Mouse (Mus musculus): ENCODE measurements around the gene Rnasek. TPM values are rescaled to one million over a fixed set of nuclear protein-coding genes. Genes with fewer than 3 reads are reported as not detected.

Gene Rnasek
- polyA plus RNA-seq (2015; fragmentation: Nextera tagmentation; extraction: Ambion mirVana): 368 and 379 TPM in 2 replicates

GRCm38 (mm10) chr11:70239541-70240279 is at the start of gene Rnasek, which contains the start of gene Gm21988:
Gene Rnasek, minus strand, starts transcription at chr11:70239842.
Gene Gm21988, minus strand, starts transcription at chr11:70239830.
- Histone ChIP-seq H3K27ac (ENCODE audit: low read length) (peak within 1 kb of the TSS; percentile 91), H3K27me3 (ENCODE audit: control insufficient read depth, insufficient read depth, low read depth, low read length) (no peaks in the 10 kb centered on the region; the same call in 1 of the 2 replicates), H3K36me3 (ENCODE audit: control insufficient read depth, insufficient read depth, low read length) (peaks cover 9% of the 10 kb centered on the region), H3K9ac (ENCODE audit: low read depth, low read length) (peak within 1 kb of the TSS; percentile 95), H3K4me3 (ENCODE audit: low read depth, low read length) (peak within 1 kb of the TSS; percentile 94), H3K4me1 (ENCODE audit: control insufficient read depth, insufficient read depth, low read length) (peaks cover 25% of the 10 kb centered on the region), H3K4me2 (ENCODE audit: low read length) (peak within 1 kb of the TSS; percentile 99), H3K9me3 (replicated peaks; ENCODE audit: control insufficient read depth, low read length, poor library complexity, severe bottlenecking) (no peaks in the 10 kb centered on the region)
- WGBS: 0% methylated on average over 26 of the region's 35 CpGs
- peak; percentile 37 for ATAC-seq

DNA sequence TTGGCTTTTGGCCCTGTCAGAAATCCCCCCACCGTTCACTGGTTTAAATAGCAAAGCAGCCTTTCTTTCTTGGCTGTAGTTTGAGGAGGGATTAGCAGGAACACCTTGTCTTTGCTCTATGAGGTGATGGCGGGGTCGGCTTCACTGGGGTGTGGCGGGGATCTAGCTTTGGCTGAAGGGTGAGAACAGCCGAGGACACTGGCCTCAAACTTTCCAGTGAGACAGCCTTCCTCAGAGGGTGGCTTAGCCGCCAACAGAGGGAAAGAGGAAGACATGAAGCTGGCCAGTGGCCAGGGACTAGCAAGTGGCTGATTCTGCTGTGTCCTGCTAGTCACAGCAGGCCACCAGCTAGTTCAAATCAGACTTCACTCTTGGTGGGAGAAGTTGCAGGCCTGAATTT is 49.6 kb upstream of the Rnasek start:
- 26% methylated on average over 6 of the region's 6 CpGs for WGBS
- H3K4me2 ChIP-seq (ENCODE audit: low read length): no peak overlapping the region
- no peak for ATAC-seq

GRCm38 (mm10) chr11:70288102-70288501 is 48.5 kb upstream of the Rnasek start:
- ATAC-seq: no peak

More for the DNA sequence above, 49.6 kb upstream of the Rnasek start:
- Histone ChIP-seq H3K27me3 (ENCODE audit: control insufficient read depth, insufficient read depth, low read depth, low read length) (no peaks in the 10 kb centered on the region), H3K9ac (ENCODE audit: low read depth, low read length) (no peak overlapping the region), H3K36me3 (ENCODE audit: control insufficient read depth, insufficient read depth, low read length) (no peaks in the 10 kb centered on the region), H3K9me3 (replicated peaks; ENCODE audit: control insufficient read depth, low read length, poor library complexity, severe bottlenecking) (no peaks in the 10 kb centered on the region), H3K4me1 (ENCODE audit: control insufficient read depth, insufficient read depth, low read length) (no peaks in the 10 kb centered on the region), H3K27ac (ENCODE audit: low read length) (no peak overlapping the region), H3K4me3 (ENCODE audit: low read depth, low read length) (no peak overlapping the region)

GRCm38 (mm10) chr11:70285686-70286085 is 46.0 kb upstream of the Rnasek start:
- Histone ChIP-seq H3K4me3 (ENCODE audit: low read depth, low read length) (no peak overlapping the region), H3K4me1 (ENCODE audit: control insufficient read depth, insufficient read depth, low read length) (no peaks in the 10 kb centered on the region), H3K27me3 (ENCODE audit: control insufficient read depth, insufficient read depth, low read depth, low read length) (no peaks in the 10 kb centered on the region), H3K36me3 (ENCODE audit: control insufficient read depth, insufficient read depth, low read length) (no peaks in the 10 kb centered on the region), H3K4me2 (ENCODE audit: low read length) (no peak overlapping the region), H3K9ac (ENCODE audit: low read depth, low read length) (no peak overlapping the region), H3K9me3 (replicated peaks; ENCODE audit: control insufficient read depth, low read length, poor library complexity, severe bottlenecking) (no peaks in the 10 kb centered on the region), H3K27ac (ENCODE audit: low read length) (no peak overlapping the region)
- WGBS: 89% methylated on average over 5 of the region's 5 CpGs
- ATAC-seq: no peak

More at GRCm38 (mm10) chr11:70288102-70288501, 48.5 kb upstream of the Rnasek start:
- Histone ChIP-seq H3K4me1 (ENCODE audit: control insufficient read depth, insufficient read depth, low read length) (no peaks in the 10 kb centered on the region), H3K27me3 (ENCODE audit: control insufficient read depth, insufficient read depth, low read depth, low read length) (no peaks in the 10 kb centered on the region), H3K9ac (ENCODE audit: low read depth, low read length) (no peak overlapping the region), H3K9me3 (replicated peaks; ENCODE audit: control insufficient read depth, low read length, poor library complexity, severe bottlenecking) (no peaks in the 10 kb centered on the region), H3K27ac (ENCODE audit: low read length) (no peak overlapping the region), H3K4me2 (ENCODE audit: low read length) (no peak overlapping the region), H3K4me3 (ENCODE audit: low read depth, low read length) (no peak overlapping the region), H3K36me3 (ENCODE audit: control insufficient read depth, insufficient read depth, low read length) (no peaks in the 10 kb centered on the region)
- WGBS: 90% methylated on average over 10 of the region's 10 CpGs

GRCm38 (mm10) chr11:70284757-70285156 is 45.1 kb upstream of the Rnasek start:
- Histone ChIP-seq H3K27me3 (ENCODE audit: control insufficient read depth, insufficient read depth, low read depth, low read length) (no peaks in the 10 kb centered on the region), H3K27ac (ENCODE audit: low read length) (no peak overlapping the region), H3K9me3 (replicated peaks; ENCODE audit: control insufficient read depth, low read length, poor library complexity, severe bottlenecking) (no peaks in the 10 kb centered on the region), H3K9ac (ENCODE audit: low read depth, low read length) (no peak overlapping the region), H3K4me3 (ENCODE audit: low read depth, low read length) (no peak overlapping the region), H3K4me1 (ENCODE audit: control insufficient read depth, insufficient read depth, low read length) (no peaks in the 10 kb centered on the region), H3K36me3 (ENCODE audit: control insufficient read depth, insufficient read depth, low read length) (no peaks in the 10 kb centered on the region), H3K4me2 (ENCODE audit: low read length) (no peak overlapping the region)
- ATAC-seq: no peak
- WGBS: 88% methylated on average over 3 of the region's 3 CpGs

DNA sequence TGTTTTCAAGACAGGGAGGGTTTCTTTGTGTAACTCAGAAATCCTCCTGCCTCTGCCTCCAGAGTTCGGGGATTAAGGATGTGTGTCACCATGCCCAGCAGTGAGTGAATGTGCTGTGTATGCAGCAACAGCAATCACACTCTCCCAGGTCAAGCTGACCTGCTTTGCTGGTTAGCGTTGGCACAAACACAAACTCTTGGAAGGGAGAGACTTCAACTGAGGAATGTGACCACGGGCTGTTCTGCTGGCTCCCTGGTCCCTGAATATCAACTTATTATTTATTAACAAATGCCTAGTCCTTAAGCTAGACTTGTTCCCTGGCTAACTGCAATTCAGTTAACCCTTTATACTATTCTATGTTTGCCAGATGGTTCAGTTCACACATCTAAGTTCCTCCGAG is 44.0 kb upstream of the Rnasek start:
- no peak overlapping the region for H3K4me3 ChIP-seq (ENCODE audit: low read depth, low read length)
- no peak for ATAC-seq
- H3K36me3 ChIP-seq (ENCODE audit: control insufficient read depth, insufficient read depth, low read length): no peaks in the 10 kb centered on the region
- H3K9me3 ChIP-seq (replicated peaks; ENCODE audit: control insufficient read depth, low read length, poor library complexity, severe bottlenecking): no peaks in the 10 kb centered on the region
- no peak overlapping the region for H3K9ac ChIP-seq (ENCODE audit: low read depth, low read length)
- H3K27me3 ChIP-seq (ENCODE audit: control insufficient read depth, insufficient read depth, low read depth, low read length): no peaks in the 10 kb centered on the region
- 90% methylated on average over 4 of the region's 4 CpGs for WGBS
- H3K4me1 ChIP-seq (ENCODE audit: control insufficient read depth, insufficient read depth, low read length): no peaks in the 10 kb centered on the region
- no peak overlapping the region for H3K4me2 ChIP-seq (ENCODE audit: low read length)
- no peak overlapping the region for H3K27ac ChIP-seq (ENCODE audit: low read length)

DNA sequence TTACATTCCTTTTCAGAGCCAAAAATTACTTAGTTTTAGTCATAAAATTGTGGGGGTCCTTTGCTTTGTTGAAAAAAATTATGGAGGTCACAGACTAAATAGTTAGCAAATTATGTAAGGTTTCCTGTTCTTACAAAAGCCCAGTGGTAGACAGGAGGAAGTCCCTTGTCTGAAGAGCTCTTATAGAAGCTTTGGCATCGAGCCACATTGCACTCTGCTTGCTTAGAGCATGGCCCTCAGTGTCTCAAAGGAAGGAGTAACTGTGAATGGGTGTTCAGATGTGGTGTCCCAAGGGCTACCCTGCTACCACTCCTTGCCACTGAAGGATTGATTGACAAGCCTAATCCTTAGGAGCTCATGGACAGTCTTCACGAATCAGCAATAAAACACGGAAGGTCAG is 40.8 kb upstream of the Rnasek start:
- no peaks in the 10 kb centered on the region for H3K27me3 ChIP-seq (ENCODE audit: control insufficient read depth, insufficient read depth, low read depth, low read length)
- H3K4me1 ChIP-seq (ENCODE audit: control insufficient read depth, insufficient read depth, low read length): no peaks in the 10 kb centered on the region
- H3K4me2 ChIP-seq (ENCODE audit: low read length): no peak overlapping the region
- no peaks in the 10 kb centered on the region for H3K9me3 ChIP-seq (replicated peaks; ENCODE audit: control insufficient read depth, low read length, poor library complexity, severe bottlenecking)
- H3K27ac ChIP-seq (ENCODE audit: low read length): no peak overlapping the region
- WGBS: 69% methylated on average over 3 of the region's 3 CpGs
- no peaks in the 10 kb centered on the region for H3K36me3 ChIP-seq (ENCODE audit: control insufficient read depth, insufficient read depth, low read length)
- H3K9ac ChIP-seq (ENCODE audit: low read depth, low read length): no peak overlapping the region
- no peak for ATAC-seq
- no peak overlapping the region for H3K4me3 ChIP-seq (ENCODE audit: low read depth, low read length)

DNA sequence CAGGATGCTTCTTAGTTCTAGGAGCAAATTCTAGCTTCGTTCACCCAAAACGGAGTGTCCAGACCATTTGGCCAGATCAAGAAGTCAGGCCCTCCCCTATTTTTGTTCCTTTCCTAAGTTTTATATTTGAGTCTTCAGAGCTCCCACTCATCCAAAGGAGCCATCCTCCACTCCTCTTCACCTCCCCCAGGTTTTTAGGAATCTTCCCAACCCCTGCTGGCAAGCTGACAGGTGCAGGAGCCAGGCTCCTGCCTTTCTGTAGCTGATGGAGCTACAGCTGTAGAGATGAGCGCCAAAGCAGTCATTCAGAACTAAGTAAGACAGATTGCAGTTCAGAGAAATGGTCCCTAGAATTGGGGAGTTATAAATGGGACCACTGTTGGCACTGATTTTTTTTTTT is 39.3 kb upstream of the Rnasek start:
- Histone ChIP-seq H3K36me3 (ENCODE audit: control insufficient read depth, insufficient read depth, low read length) (no peaks in the 10 kb centered on the region), H3K27ac (ENCODE audit: low read length) (no peak overlapping the region), H3K4me1 (ENCODE audit: control insufficient read depth, insufficient read depth, low read length) (no peaks in the 10 kb centered on the region), H3K4me2 (ENCODE audit: low read length) (no peak overlapping the region), H3K4me3 (ENCODE audit: low read depth, low read length) (no peak overlapping the region), H3K9ac (ENCODE audit: low read depth, low read length) (no peak overlapping the region), H3K27me3 (ENCODE audit: control insufficient read depth, insufficient read depth, low read depth, low read length) (no peaks in the 10 kb centered on the region), H3K9me3 (replicated peaks; ENCODE audit: control insufficient read depth, low read length, poor library complexity, severe bottlenecking) (no peaks in the 10 kb centered on the region)
- ATAC-seq: no peak
- 85% methylated on average over 3 of the region's 3 CpGs for WGBS

GRCm38 (mm10) chr11:70271641-70272040 is 32.0 kb upstream of the Rnasek start:
- 91% methylated on average over 7 of the region's 7 CpGs for WGBS
- no peaks in the 10 kb centered on the region for H3K9me3 ChIP-seq (replicated peaks; ENCODE audit: control insufficient read depth, low read length, poor library complexity, severe bottlenecking)
- H3K36me3 ChIP-seq (ENCODE audit: control insufficient read depth, insufficient read depth, low read length): no peaks in the 10 kb centered on the region
- H3K27ac ChIP-seq (ENCODE audit: low read length): no peak overlapping the region
- no peaks in the 10 kb centered on the region for H3K4me1 ChIP-seq (ENCODE audit: control insufficient read depth, insufficient read depth, low read length)
- H3K4me3 ChIP-seq (ENCODE audit: low read depth, low read length): no peak overlapping the region
- ATAC-seq: no peak
- H3K9ac ChIP-seq (ENCODE audit: low read depth, low read length): no peak overlapping the region
- H3K4me2 ChIP-seq (ENCODE audit: low read length): no peak overlapping the region
- H3K27me3 ChIP-seq (ENCODE audit: control insufficient read depth, insufficient read depth, low read depth, low read length): no peaks in the 10 kb centered on the region
